Mouse (Mus musculus) neural tube, embryonic 12.5 days (tissue): Measurements from ENCODE around the gene Slc4a2. TPM values are rescaled to one million over a fixed set of nuclear protein-coding genes. Genes with fewer than 3 reads are reported as not detected.

Experiments
- ATAC-seq: fragments of 200-750 bp; cut with Nextera tagmentation; 2 replicates; pipeline ENCODE4 v1.8.0; 2017; ENCODE audit warnings: low read depth, mild to moderate bottlenecking, moderate TSS enrichment, moderate library complexity; ENCODE audit not compliant: low FRiP score
- H3K27ac ChIP-seq: fragments of 300-500 bp; sonication (generic); 2 replicates; pipeline ENCODE4 v1.5.1; 2016
- H3K27me3 ChIP-seq: fragments of 300-500 bp; sonication (generic); replicated peaks from 2 replicates; pipeline ENCODE4 v1.6.1; 2016; ENCODE audit warnings: mild to moderate bottlenecking
- H3K36me3 ChIP-seq: fragments of 300-500 bp; sonication (generic); 2 replicates; pipeline ENCODE4 v1.6.1; 2016; ENCODE audit warnings: mild to moderate bottlenecking
- H3K4me1 ChIP-seq: fragments of 300-500 bp; sonication (generic); 2 replicates; pipeline ENCODE4 v1.6.1; 2016
- H3K4me2 ChIP-seq: fragments of 300-500 bp; sonication (generic); replicated peaks from 2 replicates; pipeline ENCODE4 v1.6.1; 2016; ENCODE audit warnings: mild to moderate bottlenecking
- H3K4me3 ChIP-seq: fragments of 300-500 bp; sonication (generic); 2 replicates; pipeline ENCODE4 v1.5.1; 2016
- H3K9ac ChIP-seq: fragments of 300-500 bp; sonication (generic); 2 replicates; pipeline ENCODE4 v1.6.1; 2016; ENCODE audit warnings: mild to moderate bottlenecking
- H3K9me3 ChIP-seq: fragments of 300-500 bp; sonication (generic); 2 replicates; pipeline ENCODE4 v1.6.1; 2016; ENCODE audit warnings: mild to moderate bottlenecking
- WGBS: fragments of 180-500 bp; shearing (Covaris S2); methylation state at CpG from one replicate; pipeline ENCODE4 v1.1.7; 2016; 5-methylcytosine and 5-hydroxymethylcytosine counted together
- polyA plus RNA-seq: library from polyadenylated mRNA; unstranded; fragments of >200 nt; fragmentation: Nextera tagmentation; extraction: Ambion mirVana; gene quantifications from 2 replicates; pipeline ENCODE4 v1.2.1, GENCODE M21; 2016

Slc4a2 gene
- polyA plus RNA-seq, 1 experiment from 2014 or later: 24.3 TPM

DNA sequence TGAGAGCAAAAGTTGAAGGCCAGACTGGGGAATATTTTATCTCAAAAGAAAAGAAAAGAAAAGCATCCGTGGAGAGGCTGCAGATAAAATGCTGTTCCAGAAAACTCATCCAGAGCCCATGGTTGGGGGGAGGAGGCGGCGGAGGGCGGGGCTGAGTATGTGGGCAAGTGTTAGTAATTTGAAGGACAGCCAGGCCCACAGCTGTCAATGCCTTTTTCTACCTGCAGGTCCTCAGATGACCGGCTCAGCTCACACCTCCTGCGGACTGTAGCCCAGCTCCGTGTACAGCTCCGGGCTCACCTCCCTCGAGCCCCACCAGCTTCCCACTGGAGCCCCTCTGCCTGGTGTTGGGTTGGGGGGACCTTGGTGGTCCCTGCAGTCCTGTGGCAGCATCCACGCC, 24.0 kb upstream of the Slc4a2 start:
- peaks cover 26% of the 10 kb centered on the region for H3K36me3 ChIP-seq

DNA sequence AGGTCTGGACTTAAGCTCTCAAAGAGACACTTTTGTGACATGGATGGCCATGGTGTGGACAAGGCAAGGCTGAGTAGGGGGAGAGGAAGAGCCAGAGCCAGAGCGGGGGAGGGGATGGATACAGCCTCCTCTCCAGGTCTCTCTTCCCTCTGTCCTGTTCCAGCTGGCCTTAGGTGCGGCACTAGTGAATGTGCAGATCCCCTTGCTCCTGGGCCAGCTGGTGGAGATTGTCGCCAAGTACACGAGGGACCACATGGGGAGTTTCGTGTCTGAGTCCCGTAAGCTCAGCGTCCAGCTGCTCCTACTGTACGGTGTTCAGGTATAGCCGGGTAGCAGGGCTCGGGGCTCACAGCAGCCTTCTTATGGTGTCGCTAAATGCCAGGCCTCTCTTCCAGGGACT, 23.3 kb upstream of the Slc4a2 start:
- WGBS: 86% methylated on average over 11 of the region's 11 CpGs
- ATAC-seq: no peak

More for the DNA sequence above, 24.0 kb upstream of the Slc4a2 start:
- Histone ChIP-seq H3K4me1 (no peaks in the 10 kb centered on the region), H3K4me2 (no peak overlapping the region), H3K27me3 (no peaks in the 10 kb centered on the region), H3K27ac (no peak overlapping the region), H3K9me3 (no peaks in the 10 kb centered on the region), H3K9ac (no peak overlapping the region), H3K4me3 (no peak overlapping the region)
- ATAC-seq: no peak
- 87% methylated on average over 10 of the region's 10 CpGs for WGBS

GRCm38 (mm10) chr5:24400911-24401605, 22.6 kb upstream of the Slc4a2 start:
- Histone ChIP-seq H3K27ac (no peak overlapping the region), H3K9me3 (no peaks in the 10 kb centered on the region), H3K4me2 (no peak overlapping the region), H3K4me3 (no peak overlapping the region), H3K36me3 (peaks cover 36% of the 10 kb centered on the region), H3K27me3 (no peaks in the 10 kb centered on the region), H3K9ac (no peak overlapping the region), H3K4me1 (no peaks in the 10 kb centered on the region)
- WGBS: 91% methylated on average over 5 of the region's 5 CpGs
- ATAC-seq: no peak

More for the DNA sequence above, 23.3 kb upstream of the Slc4a2 start:
- Histone ChIP-seq H3K9ac (no peak overlapping the region), H3K4me1 (no peaks in the 10 kb centered on the region), H3K4me2 (no peak overlapping the region), H3K4me3 (no peak overlapping the region), H3K36me3 (peaks cover 31% of the 10 kb centered on the region), H3K9me3 (no peaks in the 10 kb centered on the region), H3K27ac (no peak overlapping the region), H3K27me3 (no peaks in the 10 kb centered on the region)

GRCm38 (mm10) chr5:24401969-24402368, 21.7 kb upstream of the Slc4a2 start:
- no peaks in the 10 kb centered on the region for H3K27me3 ChIP-seq
- H3K27ac ChIP-seq: no peak overlapping the region
- no peak overlapping the region for H3K9ac ChIP-seq
- no peaks in the 10 kb centered on the region for H3K4me1 ChIP-seq
- no peak overlapping the region for H3K4me3 ChIP-seq
- H3K4me2 ChIP-seq: no peak overlapping the region
- 79% methylated on average over 9 of the region's 9 CpGs for WGBS
- ATAC-seq: no peak
- H3K36me3 ChIP-seq: peaks cover 45% of the 10 kb centered on the region
- H3K9me3 ChIP-seq: no peaks in the 10 kb centered on the region

- H3K27me3 ChIP-seq: no peaks in the 10 kb centered on the region
- no peak overlapping the region for H3K4me3 ChIP-seq
- ATAC-seq: no peak
- H3K9ac ChIP-seq: no peak overlapping the region
- no peak overlapping the region for H3K27ac ChIP-seq
- H3K9me3 ChIP-seq: no peaks in the 10 kb centered on the region
- no peaks in the 10 kb centered on the region for H3K4me1 ChIP-seq
- peaks cover 56% of the 10 kb centered on the region for H3K36me3 ChIP-seq
- WGBS: 84% methylated on average over 6 of the region's 6 CpGs
- H3K4me2 ChIP-seq: no peak overlapping the region
Measured at GRCm38 (mm10) chr5:24404594-24405360, 18.9 kb upstream of the Slc4a2 start.

- no peaks in the 10 kb centered on the region for H3K27me3 ChIP-seq
- peaks cover 50% of the 10 kb centered on the region for H3K36me3 ChIP-seq
- no peak for ATAC-seq
- H3K4me3 ChIP-seq: no peak overlapping the region
- no peak overlapping the region for H3K4me2 ChIP-seq
- H3K27ac ChIP-seq: no peak overlapping the region
- no peak overlapping the region for H3K9ac ChIP-seq
- WGBS: 77% methylated on average over 3 of the region's 3 CpGs
- H3K9me3 ChIP-seq: no peaks in the 10 kb centered on the region
- no peaks in the 10 kb centered on the region for H3K4me1 ChIP-seq
Measured at GRCm38 (mm10) chr5:24405389-24405876, 18.2 kb upstream of the Slc4a2 start.

DNA sequence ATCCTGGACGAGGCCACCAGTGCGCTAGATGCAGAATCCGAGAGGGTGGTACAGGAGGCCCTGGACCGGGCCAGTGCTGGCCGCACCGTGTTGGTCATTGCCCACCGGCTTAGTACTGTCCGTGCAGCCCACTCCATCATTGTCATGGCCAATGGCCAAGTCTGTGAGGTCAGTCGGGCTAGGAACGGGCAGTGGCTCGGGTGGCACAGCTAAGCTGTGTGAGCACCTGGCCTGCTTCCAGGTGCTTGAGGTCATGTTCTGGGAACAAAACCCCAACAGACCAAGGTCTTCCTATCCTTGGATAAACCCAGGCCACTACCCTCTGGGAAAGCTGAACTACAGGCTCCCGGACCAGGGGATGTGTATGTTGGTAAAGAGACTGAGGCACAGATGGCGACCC, 15.0 kb upstream of the Slc4a2 start:
- Histone ChIP-seq H3K9ac (no peak overlapping the region), H3K4me1 (no peaks in the 10 kb centered on the region), H3K4me2 (no peak overlapping the region), H3K9me3 (no peaks in the 10 kb centered on the region), H3K27me3 (no peaks in the 10 kb centered on the region), H3K36me3 (peaks cover 35% of the 10 kb centered on the region), H3K27ac (no peak overlapping the region), H3K4me3 (no peak overlapping the region)
- WGBS: 95% methylated on average over 13 of the region's 13 CpGs
- ATAC-seq: no peak

DNA sequence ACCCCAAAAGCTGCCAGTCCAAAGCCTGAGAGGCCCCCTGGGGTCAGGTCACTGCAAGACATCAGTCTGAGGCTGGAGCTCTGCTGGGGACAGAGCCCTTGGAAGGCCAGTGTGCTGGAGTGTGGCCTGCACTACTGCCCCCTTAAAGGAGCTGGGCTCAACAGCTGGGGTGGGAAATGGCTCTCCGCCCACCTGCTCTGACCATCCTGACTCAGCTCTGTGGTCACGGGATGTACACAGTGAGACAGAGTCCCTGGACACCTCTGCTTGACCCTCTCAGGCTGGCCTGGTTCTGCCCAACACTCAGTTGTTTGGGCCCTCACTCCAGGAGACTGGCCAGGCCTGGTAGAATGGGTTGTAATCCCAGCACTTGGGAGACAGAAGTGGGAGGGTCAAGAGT, 14.2 kb upstream of the Slc4a2 start:
- 88% methylated on average over 2 of the region's 2 CpGs for WGBS
- Histone ChIP-seq H3K27me3 (no peaks in the 10 kb centered on the region), H3K4me1 (no peaks in the 10 kb centered on the region), H3K27ac (no peak overlapping the region), H3K9ac (no peak overlapping the region), H3K4me2 (no peak overlapping the region), H3K9me3 (no peaks in the 10 kb centered on the region), H3K36me3 (peaks cover 32% of the 10 kb centered on the region), H3K4me3 (no peak overlapping the region)
- ATAC-seq: no peak

- H3K4me1 ChIP-seq: peaks cover 6% of the 10 kb centered on the region; the same call in 1 of the 2 replicates
- no peak overlapping the region for H3K27ac ChIP-seq
- WGBS: 92% methylated on average over 2 of the region's 2 CpGs
- H3K4me3 ChIP-seq: no peak overlapping the region
- H3K27me3 ChIP-seq: no peaks in the 10 kb centered on the region
- H3K9ac ChIP-seq: no peak overlapping the region
- no peak for ATAC-seq
- H3K9me3 ChIP-seq: no peaks in the 10 kb centered on the region
- H3K36me3 ChIP-seq: peaks cover 11% of the 10 kb centered on the region; the same call in 1 of the 2 replicates
- H3K4me2 ChIP-seq: no peak overlapping the region
Measured at GRCm38 (mm10) chr5:24412063-24412462, 11.6 kb upstream of the Slc4a2 start.

DNA sequence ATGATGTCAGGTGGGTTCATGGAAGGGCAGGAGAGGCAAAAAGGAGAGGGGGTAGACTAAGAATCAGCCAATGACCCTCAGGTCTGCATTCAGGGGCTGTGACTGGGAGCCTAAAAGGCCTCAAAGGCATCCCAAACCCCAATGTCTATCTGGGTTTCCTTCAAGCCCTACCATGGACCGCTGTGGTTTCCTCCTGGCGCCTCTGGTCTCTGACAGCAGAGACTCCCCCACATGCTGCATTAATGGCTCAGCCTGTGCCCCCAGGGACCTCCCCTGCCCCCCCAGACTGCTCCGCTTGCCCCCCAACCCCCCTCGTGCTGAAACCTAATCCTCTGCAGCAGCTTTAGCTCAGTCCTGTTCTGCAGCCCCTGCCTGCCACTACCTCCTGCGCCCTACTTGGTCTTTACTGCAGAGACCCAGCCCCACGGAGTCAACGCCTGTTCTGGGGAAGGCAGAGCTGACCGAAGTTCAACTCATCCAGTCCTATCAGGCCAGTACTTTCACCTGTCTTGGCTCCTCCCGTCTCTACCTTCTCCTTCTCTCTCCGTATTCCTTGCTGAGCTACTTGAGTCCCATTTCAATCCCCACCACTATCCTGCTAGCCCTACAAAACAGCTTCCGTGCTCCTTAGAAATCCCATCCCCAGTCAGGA, 10.5 kb upstream of the Slc4a2 start, which contains the start of gene Asic3:
Asic3 (plus strand) TSS at position 351 of the 652 bp plus-strand sequence.
- 53% methylated on average over 11 of the region's 11 CpGs for WGBS
- H3K27me3 ChIP-seq: no peaks in the 10 kb centered on the region
- H3K4me3 ChIP-seq: no peak within 1 kb of the TSS
- H3K27ac ChIP-seq: no peak within 1 kb of the TSS
- no peak within 1 kb of the TSS for H3K4me2 ChIP-seq
- ATAC-seq: no peak
- H3K36me3 ChIP-seq: 0 out of 2 replicates have a peak, but pooled peaks cover 6% of the 10 kb centered on the region
- H3K4me1 ChIP-seq: peaks cover 6% of the 10 kb centered on the region; the same call in 1 of the 2 replicates
- no peaks in the 10 kb centered on the region for H3K9me3 ChIP-seq
- no peak within 1 kb of the TSS for H3K9ac ChIP-seq

DNA sequence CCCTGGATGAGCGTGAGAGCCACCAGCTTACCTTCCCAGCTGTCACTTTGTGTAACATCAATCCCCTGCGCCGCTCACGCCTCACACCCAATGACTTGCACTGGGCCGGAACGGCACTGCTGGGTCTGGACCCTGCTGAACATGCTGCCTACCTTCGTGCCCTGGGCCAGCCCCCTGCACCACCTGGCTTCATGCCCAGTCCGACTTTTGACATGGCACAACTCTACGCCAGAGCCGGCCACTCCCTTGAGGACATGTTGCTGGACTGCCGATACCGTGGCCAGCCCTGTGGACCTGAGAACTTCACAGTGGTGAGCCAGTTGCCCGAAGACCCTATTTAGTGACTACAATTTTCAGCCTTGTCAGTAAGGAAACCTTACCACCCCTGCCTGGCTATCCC, 9.7 kb upstream of the Slc4a2 start:
- no peak overlapping the region for H3K9ac ChIP-seq
- ATAC-seq: no peak
- peaks cover 12% of the 10 kb centered on the region; the same call in 1 of the 2 replicates for H3K36me3 ChIP-seq
- 86% methylated on average over 13 of the region's 13 CpGs for WGBS
- no peaks in the 10 kb centered on the region for H3K9me3 ChIP-seq
- H3K27ac ChIP-seq: no peak overlapping the region
- no peak overlapping the region for H3K4me2 ChIP-seq
- peaks cover 6% of the 10 kb centered on the region; the same call in 1 of the 2 replicates for H3K4me1 ChIP-seq
- no peaks in the 10 kb centered on the region for H3K27me3 ChIP-seq
- no peak overlapping the region for H3K4me3 ChIP-seq

- H3K9ac ChIP-seq: no peak overlapping the region
- H3K4me1 ChIP-seq: peaks cover 6% of the 10 kb centered on the region; the same call in 1 of the 2 replicates
- H3K27me3 ChIP-seq: no peaks in the 10 kb centered on the region
- H3K36me3 ChIP-seq: peaks cover 26% of the 10 kb centered on the region
- H3K27ac ChIP-seq: no peak overlapping the region
- peak overlapping the region; percentile 20 for H3K4me2 ChIP-seq
- no peaks in the 10 kb centered on the region for H3K9me3 ChIP-seq
- WGBS: 3% methylated on average over 21 of the region's 21 CpGs
- H3K4me3 ChIP-seq: no peak overlapping the region
- ATAC-seq: peak; percentile 67
Measured at GRCm38 (mm10) chr5:24416222-24416736, 7.4 kb upstream of the Slc4a2 start.
